Mouse (Mus musculus): ENCODE data around the gene Zfp971.
"Not testable (repeated sequence)": the region's sequence is repeated elsewhere in the genome, so short reads cannot be mapped to it uniquely, and the experiment has no call there.

The Zfp971 gene

DNA sequence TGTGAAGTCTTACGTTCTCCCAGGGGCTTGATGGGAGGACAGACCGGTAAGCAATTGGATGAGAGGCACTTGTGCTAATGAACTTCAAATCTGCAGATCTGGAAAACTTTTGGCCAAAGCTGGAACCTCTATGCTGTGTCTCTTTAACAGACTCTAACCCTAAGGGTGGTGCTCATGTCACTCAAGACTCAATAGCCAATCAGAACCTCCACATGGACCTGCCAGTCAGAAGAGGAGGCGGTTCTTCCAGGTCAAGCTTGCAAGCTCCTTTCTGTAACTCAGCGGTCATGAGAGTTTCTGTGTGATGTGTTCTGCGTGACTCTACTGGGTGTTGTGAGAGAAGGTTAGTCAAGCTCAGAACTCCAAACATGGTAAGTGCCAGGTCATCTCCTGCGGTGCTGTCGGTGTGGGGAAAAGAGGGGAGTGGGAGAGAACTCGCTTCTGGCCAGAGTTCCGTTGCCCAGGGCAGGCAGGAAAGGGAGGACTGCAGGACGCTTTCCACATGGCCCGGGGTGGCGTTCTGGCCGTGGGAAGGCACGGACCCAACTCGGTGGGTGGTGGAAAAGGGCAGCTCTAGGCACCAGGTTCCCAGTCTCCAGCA is at the start of gene Zfp971:
Gene Zfp971 (plus strand): TSS at position 274 of the 601 bp plus-strand sequence.
- DNase-seq (ENCODE audit: low spot score), result peak; percentile 45

DNA sequence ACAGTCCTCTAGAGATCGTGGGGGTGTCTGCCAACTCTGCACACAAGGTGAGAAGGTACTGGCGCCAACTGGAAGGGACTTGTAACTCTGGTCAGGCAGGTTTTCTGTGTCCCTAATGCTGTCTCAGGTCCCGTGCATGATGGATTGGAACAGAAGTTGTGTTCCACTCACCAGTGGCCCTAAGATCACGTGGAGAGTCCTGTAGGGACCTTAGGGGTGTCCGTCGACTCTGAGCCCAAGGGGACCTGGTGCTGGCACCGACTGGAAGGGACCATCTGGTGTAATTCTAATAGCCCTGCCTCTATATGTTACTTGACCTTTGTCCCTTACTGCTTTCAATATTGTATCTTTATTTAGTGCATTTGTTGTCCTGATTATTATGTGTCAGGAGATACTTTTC is 48.3 kb upstream of the Zfp971 start:
- DNase-seq (ENCODE audit: low spot score), result not testable (repeated sequence)

DNA sequence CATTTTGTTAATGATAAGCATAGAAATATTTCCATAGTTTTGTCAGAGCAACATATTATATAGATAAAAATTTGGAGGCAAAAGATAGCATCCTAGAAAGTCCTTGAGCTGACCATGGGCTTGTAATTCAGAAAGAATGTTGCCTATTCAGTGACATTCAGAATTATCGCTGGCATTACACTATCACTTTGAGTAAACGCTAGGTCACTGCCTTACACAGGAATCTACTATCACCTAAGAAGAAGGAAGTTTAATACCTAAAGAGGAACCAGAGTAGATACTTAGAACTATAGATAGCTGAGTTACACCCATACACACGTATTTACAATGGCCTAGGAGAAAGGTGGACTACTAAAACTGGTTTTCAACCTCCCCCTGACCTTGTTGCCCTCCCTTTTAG is 3.6 kb upstream of the Zfp971 start:
- DNase-seq (ENCODE audit: low spot score), result not testable (repeated sequence)

DNA sequence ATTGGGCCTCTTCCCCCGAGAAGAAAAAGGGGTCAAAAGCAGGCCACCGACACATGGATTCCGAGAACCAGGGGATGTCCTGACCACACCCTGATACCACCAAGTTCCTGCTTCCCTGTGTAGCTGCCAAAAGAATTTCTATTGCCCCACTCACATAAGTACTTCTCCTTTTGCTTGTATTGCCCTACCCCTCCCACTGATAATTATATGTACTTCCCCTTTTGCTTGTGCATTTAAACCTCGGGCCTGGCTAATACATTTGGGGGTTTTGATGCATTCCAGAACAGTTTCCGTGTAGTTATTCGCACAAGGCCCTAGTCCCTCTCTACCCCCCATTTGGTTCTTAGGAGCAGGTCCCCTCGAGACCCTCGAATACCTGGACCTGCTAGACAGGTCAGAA is 2.3 kb upstream of the Zfp971 start:
- DNase-seq (ENCODE audit: low spot score), result not testable (repeated sequence)

DNA sequence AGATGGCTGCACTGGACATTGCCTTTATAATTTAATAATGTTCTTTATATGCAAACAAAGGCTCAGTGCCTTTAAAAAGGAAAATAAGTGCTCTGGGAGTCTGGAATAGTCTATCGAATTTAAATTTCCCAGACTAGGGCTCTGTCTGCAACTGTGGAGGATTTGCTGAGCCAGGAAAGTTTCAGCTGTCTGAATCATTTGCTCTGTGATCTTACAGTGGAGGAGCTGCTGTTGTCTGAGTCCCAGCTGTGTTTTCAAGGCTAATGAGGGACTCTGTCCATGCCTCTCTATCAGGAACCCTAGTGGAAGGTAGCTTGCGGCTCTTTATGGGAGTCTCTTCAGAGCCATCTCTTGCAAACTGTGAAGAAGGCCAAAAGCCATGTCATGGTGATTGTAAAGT is 777 bp downstream of the Zfp971 start:
- DNase-seq (ENCODE audit: low spot score), result not testable (repeated sequence)

DNA sequence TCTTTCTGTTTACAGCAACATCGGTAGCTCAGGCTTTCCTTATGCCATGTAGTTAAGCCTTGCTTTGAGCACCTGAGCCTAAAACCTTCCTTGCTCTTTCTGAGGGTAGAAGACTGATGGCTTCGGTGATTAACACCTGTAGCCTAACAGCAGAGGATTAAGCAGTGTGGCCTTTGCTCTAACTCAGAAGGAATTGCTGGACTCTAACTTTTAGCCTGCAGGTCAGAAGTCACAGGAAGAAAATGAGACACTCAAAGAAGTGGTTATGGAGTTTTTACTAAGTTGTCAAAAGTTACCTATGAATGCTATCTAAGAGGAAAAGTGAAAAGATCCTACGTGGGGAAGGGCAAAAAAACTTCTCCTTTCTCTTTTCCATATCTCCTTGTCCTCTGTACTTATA is 4.5 kb downstream of the Zfp971 start:
- DNase-seq (ENCODE audit: low spot score), result not testable (repeated sequence)

DNA sequence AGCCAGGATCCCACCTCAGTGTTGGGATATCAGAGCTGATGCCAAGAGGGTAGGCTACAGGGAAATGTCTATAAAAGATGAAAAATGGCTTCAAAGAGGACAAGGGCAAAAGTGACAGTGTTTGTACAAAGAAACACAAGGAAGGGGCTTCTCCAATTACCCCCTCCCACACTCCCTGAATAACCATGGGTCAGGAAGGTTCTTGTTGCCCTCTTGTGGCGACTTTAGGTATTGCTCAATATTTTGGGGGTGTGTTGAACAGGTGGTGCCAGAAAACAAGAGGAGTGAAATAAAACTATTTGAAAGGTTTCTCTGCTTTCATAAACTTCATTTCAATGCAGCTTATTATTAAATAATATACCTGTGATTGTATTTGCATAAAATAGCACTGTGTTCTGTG is 35.1 kb downstream of the Zfp971 start:
- DNase-seq (ENCODE audit: low spot score), result peak; percentile 41

DNA sequence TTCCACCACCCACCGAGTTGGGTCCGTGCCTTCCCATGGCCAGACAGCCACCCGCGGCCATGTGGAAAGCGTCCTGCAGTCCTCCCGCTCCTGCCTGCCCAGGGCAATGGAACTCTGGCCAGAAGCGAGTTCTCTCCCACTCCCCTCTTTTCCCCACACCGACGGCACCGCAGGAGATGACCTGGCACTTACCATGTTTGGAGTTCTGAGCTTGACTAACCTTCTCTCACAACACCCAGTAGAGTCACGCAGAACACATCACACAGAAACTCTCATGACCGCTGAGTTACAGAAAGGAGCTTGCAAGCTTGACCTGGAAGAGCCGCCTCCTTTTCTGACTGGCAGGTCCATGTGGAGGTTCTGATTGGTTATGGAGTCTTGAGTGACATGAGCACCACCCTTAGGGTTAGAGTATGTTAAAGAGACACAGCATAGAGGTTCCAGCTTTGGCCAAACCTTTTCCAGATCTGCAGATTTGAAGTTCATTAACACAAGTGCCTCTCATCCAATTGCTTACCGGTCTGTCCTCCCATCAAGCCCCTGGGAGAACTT is 55.2 kb downstream of the Zfp971 start, which contains the start of gene Zfp931:
Gene Zfp931 (minus strand): TSS at position 311 of the 552 bp plus-strand sequence.
- peak; percentile 18 for DNase-seq (ENCODE audit: low spot score)

Measured in T-cell, adult 2 months (primary cell).